Mouse (Mus musculus) lung, postnatal 0 days (tissue): Measurements from ENCODE around the gene Hk3.

Experiments used
- CTCF ChIP-seq: IDR thresholded peaks from 2 replicates; pipeline ENCODE4 v1.5.1; 2016; ENCODE audit warnings: antibody characterized with exemption, mild to moderate bottlenecking
- EP300 ChIP-seq: IDR thresholded peaks from 2 replicates; pipeline ENCODE4 v1.6.1; 2016; ENCODE audit warnings: antibody characterized with exemption, mild to moderate bottlenecking, control low read depth

GRCm38 (mm10) chr13:55024215-55024614 is 3.0 kb upstream of the Hk3 start:
- TF ChIP-seq EP300 (no peak), CTCF (no peak)
